Mouse (Mus musculus) hindbrain, embryonic 13.5 days (tissue): ENCODE measurements around the gene Pde4d. TPM values are rescaled to one million over a fixed set of nuclear protein-coding genes. Genes with fewer than 3 reads are reported as not detected.
A peak's percentile ranks its signal among the peaks of the same experiment; 100 is the strongest.

Experiments
- ATAC-seq: fragments of 200-750 bp; cut with Nextera tagmentation; 2 replicates; pipeline ENCODE4 v1.8.0; 2017; ENCODE audit warnings: moderate TSS enrichment; ENCODE audit not compliant: low FRiP score
- H3K27ac ChIP-seq: fragments of 300-500 bp; sonication (generic); 2 replicates; pipeline ENCODE4 v1.5.1; 2015; ENCODE audit warnings: inconsistent platforms, mild to moderate bottlenecking, moderate library complexity
- H3K27me3 ChIP-seq: fragments of 300-500 bp; sonication (generic); 2 replicates; pipeline ENCODE4 v1.6.1; 2015; ENCODE audit warnings: mild to moderate bottlenecking, inconsistent platforms
- H3K36me3 ChIP-seq: fragments of 300-500 bp; sonication (generic); 2 replicates; pipeline ENCODE4 v1.6.1; 2015; ENCODE audit warnings: mild to moderate bottlenecking, inconsistent platforms
- H3K4me1 ChIP-seq: fragments of 300-500 bp; sonication (generic); replicated peaks from 2 replicates; pipeline ENCODE4 v1.6.1; 2015; ENCODE audit warnings: inconsistent platforms
- H3K4me2 ChIP-seq: fragments of 300-500 bp; sonication (generic); 2 replicates; pipeline ENCODE4 v1.6.1; 2015; ENCODE audit warnings: inconsistent platforms, mild to moderate bottlenecking, moderate library complexity
- H3K4me3 ChIP-seq: fragments of 300-500 bp; sonication (generic); 2 replicates; pipeline ENCODE4 v1.5.1; 2015; ENCODE audit warnings: mild to moderate bottlenecking, inconsistent platforms
- H3K9ac ChIP-seq: fragments of 300-500 bp; sonication (generic); 2 replicates; pipeline ENCODE4 v1.6.1; 2015; ENCODE audit warnings: mild to moderate bottlenecking, inconsistent platforms
- H3K9me3 ChIP-seq: fragments of 300-500 bp; sonication (generic); 2 replicates; pipeline ENCODE4 v1.6.1; 2016; ENCODE audit warnings: inconsistent platforms
- WGBS: fragments of 180-500 bp; shearing (Covaris S2); methylation state at CpG from one replicate; pipeline ENCODE4 v1.1.7; 2015; 5-methylcytosine and 5-hydroxymethylcytosine counted together
- polyA plus RNA-seq: library from polyadenylated mRNA; unstranded; fragments of >200 nt; fragmentation: Nextera tagmentation; extraction: Ambion mirVana; gene quantifications from 2 replicates; pipeline ENCODE4 v1.2.1, GENCODE M21; 2015

Gene Pde4d
- polyA plus RNA-seq, 1 experiment from 2014 or later = 18.6 TPM

DNA sequence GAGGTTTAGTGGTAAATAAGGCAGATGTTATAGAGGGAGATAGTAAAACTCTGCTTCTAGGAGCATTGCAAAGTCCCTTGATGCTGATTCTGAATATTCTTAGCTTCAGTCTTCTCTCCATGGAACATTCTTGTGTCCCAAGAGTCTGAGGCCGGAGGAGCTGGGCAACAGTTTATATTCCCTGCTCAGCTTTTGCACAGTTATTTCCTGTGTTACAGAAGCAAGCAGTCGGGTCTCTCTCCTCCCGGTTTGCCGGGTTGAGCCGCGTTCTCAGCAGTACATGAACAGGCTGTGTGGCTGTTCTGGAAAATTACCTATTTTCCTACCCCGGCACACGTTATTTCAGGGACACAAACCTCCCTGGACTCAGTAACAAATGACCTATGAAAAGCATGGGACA, 48.0 kb downstream of the Pde4d start:
- Histone ChIP-seq H3K36me3 (no peaks in the 10 kb centered on the region), H3K4me3 (no peak overlapping the region), H3K27ac (no peak overlapping the region), H3K9ac (no peak overlapping the region), H3K4me1 (no peaks in the 10 kb centered on the region), H3K27me3 (no peaks in the 10 kb centered on the region), H3K9me3 (no peaks in the 10 kb centered on the region), H3K4me2 (no peak overlapping the region)
- WGBS = 78% methylated on average over 8 of the region's 8 CpGs
- no peak for ATAC-seq

DNA sequence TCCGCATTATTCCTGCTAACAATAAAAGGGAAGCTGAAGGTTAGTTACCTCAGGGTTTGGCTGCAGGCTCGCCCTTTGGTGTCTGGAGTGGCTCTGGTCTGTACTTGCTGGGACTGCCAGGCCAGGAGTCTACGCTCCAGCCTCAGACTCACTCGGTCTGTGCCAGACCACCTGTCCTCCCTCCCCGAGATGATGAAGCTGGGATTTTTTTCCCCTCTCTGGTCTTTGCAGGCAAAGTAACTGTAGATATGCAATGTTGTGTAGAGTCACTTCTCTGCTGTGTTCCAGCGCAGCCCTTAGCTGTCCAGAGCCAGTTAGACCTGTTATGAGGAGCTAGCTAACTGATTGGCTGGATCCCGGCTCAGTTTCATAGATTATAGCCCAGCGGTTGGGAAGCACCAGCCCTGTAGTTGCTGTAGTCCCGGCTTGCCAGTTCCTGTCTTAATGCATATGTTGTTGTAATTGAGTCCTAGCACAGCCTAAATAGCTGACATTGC, 48.5 kb downstream of the Pde4d start:
- Histone ChIP-seq H3K4me2 (no peak overlapping the region), H3K36me3 (no peaks in the 10 kb centered on the region), H3K4me1 (no peaks in the 10 kb centered on the region), H3K27ac (no peak overlapping the region), H3K4me3 (no peak overlapping the region), H3K9me3 (no peaks in the 10 kb centered on the region), H3K27me3 (no peaks in the 10 kb centered on the region), H3K9ac (no peak overlapping the region)
- WGBS = 80% methylated on average over 9 of the region's 9 CpGs
- ATAC-seq = 0 out of 2 replicates have a peak, but pooled peaks have one; percentile 52

DNA sequence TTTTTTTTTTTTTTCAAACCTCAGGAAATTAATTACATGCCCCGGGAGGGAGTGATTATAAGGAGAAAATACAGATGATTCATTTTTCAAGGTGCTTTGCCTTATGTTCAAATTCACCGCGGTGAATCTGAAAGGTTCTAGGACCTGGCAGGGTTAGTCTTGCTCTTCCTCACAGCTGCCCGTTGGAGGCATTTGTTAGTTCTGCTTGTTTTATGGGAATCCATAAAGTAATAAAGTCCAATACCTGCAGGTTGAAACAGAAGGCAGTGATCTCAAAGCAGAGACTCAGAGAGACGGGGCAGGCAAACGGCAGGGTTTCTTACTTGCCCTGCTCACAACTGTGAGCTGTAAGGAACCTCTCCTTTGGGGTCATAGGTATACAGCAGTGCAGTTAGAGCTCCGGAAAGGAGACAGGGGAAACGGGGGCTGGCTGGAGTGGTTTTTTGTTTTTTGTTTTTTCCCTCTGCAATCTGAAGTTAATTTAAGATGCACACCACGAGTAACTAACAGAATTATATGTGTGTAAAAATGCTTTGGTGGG, 49.1 kb downstream of the Pde4d start:
- no peaks in the 10 kb centered on the region for H3K9me3 ChIP-seq
- H3K4me2 ChIP-seq = no peak overlapping the region; the same call in 1 of the 2 replicates
- H3K4me3 ChIP-seq = no peak overlapping the region
- no peaks in the 10 kb centered on the region for H3K27me3 ChIP-seq
- no peak overlapping the region for H3K9ac ChIP-seq
- H3K27ac ChIP-seq = 0 out of 2 replicates have a peak overlapping the region, but pooled peaks have one; percentile 30
- H3K36me3 ChIP-seq = no peaks in the 10 kb centered on the region
- no peak for ATAC-seq
- no peaks in the 10 kb centered on the region for H3K4me1 ChIP-seq
- 65% methylated on average over 9 of the region's 9 CpGs for WGBS

DNA sequence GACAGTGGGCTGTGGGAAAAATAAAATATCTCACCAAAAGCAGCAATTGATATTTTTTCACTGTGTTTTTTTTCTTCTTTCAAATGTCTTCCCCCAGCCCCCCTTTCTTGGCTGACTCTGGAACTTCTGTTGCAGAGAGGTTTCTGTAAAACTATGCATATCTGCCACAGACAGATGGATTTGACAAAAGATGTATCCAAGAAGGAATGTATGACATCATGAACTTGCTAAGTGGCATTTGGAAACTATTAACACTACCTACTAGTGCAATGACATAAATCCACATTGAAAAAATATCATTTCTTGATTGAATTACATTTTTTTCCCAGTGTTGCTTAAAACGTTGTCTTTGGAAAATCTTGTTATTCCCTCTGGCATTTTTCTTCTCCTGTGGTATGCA, 51.6 kb downstream of the Pde4d start:
- no peak for ATAC-seq
- Histone ChIP-seq H3K4me3 (no peak overlapping the region), H3K27me3 (no peaks in the 10 kb centered on the region), H3K36me3 (no peaks in the 10 kb centered on the region), H3K4me2 (no peak overlapping the region), H3K4me1 (no peaks in the 10 kb centered on the region), H3K9me3 (no peaks in the 10 kb centered on the region), H3K27ac (no peak overlapping the region), H3K9ac (no peak overlapping the region)
- 65% methylated on average over 1 of the region's 1 CpGs for whole genome bisulfite sequencing

DNA sequence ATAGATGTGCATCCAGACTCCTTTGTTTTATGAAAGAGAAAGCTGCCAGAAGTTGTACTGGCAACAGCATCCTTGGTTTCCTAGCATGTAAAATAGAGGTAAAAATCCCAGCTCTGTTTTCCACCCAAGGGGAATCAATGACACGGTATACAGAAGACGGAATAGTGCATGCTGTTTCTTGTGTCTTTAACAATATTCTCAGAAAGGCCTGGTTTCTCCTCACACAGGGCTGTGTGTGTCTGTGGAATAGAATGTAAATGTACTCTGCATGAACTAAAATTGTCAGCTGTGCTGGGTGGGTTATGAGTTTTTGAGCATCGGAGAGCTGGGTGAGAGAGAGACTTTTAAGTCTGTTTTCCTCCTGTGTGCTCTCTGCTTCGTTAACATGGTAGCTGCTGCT, 74.8 kb downstream of the Pde4d start:
- no peaks in the 10 kb centered on the region for H3K27me3 ChIP-seq
- H3K4me1 ChIP-seq = peaks cover 8% of the 10 kb centered on the region; the same call in 1 of the 2 replicates
- no peaks in the 10 kb centered on the region; the same call in 1 of the 2 replicates for H3K9me3 ChIP-seq
- ATAC-seq = no peak
- no peaks in the 10 kb centered on the region for H3K36me3 ChIP-seq
- H3K4me2 ChIP-seq = no peak overlapping the region
- H3K4me3 ChIP-seq = no peak overlapping the region
- H3K27ac ChIP-seq = no peak overlapping the region
- H3K9ac ChIP-seq = no peak overlapping the region
- 71% methylated on average over 4 of the region's 4 CpGs for WGBS

DNA sequence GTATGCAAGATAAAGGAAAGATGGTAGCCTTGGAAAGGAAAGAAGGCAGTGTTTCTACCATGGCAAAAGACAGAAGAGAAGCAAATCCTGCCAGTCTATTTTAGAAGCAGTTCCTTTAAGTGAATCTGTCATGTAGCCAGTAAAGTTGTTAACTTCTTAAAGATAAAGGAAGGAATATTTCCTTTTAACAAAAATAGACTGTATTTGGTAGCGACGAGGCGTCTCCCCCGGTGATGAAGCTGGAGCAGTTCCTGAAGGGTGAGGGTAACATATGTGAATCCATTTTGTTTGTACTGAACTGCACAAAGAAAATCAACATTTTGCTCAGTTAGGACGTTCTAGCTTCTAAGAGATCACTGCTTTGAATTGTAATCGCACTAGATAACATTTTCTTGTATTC, 75.2 kb downstream of the Pde4d start:
- H3K36me3 ChIP-seq = no peaks in the 10 kb centered on the region
- no peak overlapping the region for H3K27ac ChIP-seq
- no peak overlapping the region for H3K9ac ChIP-seq
- H3K4me2 ChIP-seq = no peak overlapping the region
- peaks cover 8% of the 10 kb centered on the region; the same call in 1 of the 2 replicates for H3K4me1 ChIP-seq
- no peaks in the 10 kb centered on the region; the same call in 1 of the 2 replicates for H3K9me3 ChIP-seq
- no peaks in the 10 kb centered on the region for H3K27me3 ChIP-seq
- WGBS = 85% methylated on average over 6 of the region's 6 CpGs
- no peak overlapping the region for H3K4me3 ChIP-seq
- no peak for ATAC-seq

DNA sequence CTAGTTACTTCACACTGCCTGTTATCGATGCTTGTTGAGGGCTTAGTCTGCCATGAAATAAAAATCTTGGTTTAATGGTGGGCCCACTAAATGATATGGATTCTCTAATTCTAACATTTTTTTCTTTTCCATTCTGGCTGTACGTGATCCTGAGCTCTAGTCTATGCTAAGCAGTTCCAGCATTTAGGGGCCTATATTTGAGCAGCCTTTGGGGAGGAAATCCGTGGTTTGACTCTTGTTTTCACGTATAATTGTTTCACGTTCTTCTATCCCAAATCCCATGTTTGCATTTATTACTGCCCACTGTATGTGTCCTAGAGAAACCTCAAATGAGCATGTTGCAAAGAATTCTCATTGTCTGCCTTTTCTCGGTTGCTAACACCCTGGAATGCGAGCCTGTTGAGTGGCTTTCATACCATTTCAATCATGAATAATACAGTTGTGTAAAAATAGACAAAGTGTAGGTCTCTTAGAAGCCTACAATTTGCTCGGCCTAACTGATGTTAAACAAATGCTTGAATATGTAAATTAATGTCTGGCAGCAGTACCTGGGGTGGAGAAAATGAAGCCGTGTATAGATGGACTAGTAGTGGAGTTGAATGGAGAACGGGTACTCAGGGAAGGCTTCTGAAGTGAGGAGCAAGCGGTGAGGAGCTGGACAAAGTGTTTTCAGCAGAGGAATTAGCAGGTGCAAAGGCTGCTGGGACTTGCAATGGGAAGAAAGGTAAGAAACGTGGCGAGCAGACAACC, 76.7 kb downstream of the Pde4d start:
- 55% methylated on average over 13 of the region's 13 CpGs for WGBS
- peaks cover 8% of the 10 kb centered on the region; the same call in 1 of the 2 replicates for H3K4me1 ChIP-seq
- no peak overlapping the region for H3K9ac ChIP-seq
- H3K9me3 ChIP-seq = no peaks in the 10 kb centered on the region; the same call in 1 of the 2 replicates
- H3K4me3 ChIP-seq = no peak overlapping the region
- no peaks in the 10 kb centered on the region for H3K27me3 ChIP-seq
- H3K36me3 ChIP-seq = no peaks in the 10 kb centered on the region
- H3K4me2 ChIP-seq = no peak overlapping the region
- ATAC-seq = no peak
- no peak overlapping the region; the same call in 1 of the 2 replicates for H3K27ac ChIP-seq

DNA sequence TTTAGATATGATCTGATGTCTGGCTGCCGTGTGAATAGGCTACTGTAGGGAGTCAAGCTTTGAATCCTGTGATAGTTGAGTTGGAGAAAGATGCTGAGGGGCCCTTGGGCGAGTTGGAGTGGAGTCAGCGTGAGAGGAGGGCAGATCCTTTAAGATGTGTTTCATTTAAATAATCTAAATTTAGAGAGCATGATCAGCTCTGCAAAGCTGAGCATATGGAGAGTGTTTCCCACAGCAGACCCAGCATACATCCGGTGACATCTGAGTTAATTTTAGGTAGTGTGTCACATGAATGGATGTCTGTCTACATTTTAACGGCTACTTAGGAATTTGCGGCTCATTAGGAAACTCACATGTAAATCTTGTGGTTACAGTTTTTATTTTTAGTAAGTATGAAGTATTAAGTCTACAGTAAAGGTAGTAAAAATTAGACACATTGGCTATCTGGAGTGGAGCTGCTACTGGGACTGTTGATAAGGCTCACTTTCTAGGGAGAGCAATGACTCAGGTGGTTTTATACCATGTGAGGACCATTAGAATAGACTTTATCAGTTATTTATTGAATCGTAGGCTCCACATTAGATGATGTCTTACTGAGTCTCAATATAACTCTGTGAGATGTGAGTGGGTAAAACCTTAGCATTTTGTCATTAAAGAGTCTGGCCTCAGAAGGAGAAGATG, 77.5 kb downstream of the Pde4d start:
- H3K4me3 ChIP-seq = no peak overlapping the region
- H3K4me1 ChIP-seq = peaks cover 8% of the 10 kb centered on the region; the same call in 1 of the 2 replicates
- 89% methylated on average over 7 of the region's 7 CpGs for WGBS
- no peak overlapping the region; the same call in 1 of the 2 replicates for H3K27ac ChIP-seq
- no peak overlapping the region for H3K9ac ChIP-seq
- no peaks in the 10 kb centered on the region for H3K36me3 ChIP-seq
- no peaks in the 10 kb centered on the region for H3K9me3 ChIP-seq
- no peak for ATAC-seq
- H3K27me3 ChIP-seq = no peaks in the 10 kb centered on the region
- H3K4me2 ChIP-seq = no peak overlapping the region

DNA sequence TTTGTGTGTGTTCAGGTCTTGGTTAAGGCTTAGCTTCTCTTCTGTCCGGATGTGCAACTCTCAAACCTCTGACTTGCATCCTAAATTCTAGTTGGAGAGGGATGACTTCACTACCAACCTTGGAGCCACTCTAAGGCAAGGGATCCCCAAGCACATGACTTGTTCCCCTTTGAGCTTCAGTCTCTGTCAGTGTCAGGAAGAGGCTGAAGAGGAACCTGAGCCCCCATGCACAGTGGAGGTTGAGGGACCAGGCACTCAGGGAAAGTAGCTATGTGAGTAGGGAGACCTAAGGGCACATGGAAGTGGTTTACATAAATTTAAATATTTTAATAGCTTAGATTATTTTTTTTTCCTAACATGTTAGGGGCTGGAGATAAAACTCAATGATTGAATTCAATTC, 78.6 kb downstream of the Pde4d start:
- Histone ChIP-seq H3K9me3 (no peaks in the 10 kb centered on the region), H3K27ac (no peak overlapping the region), H3K4me2 (no peak overlapping the region), H3K9ac (no peak overlapping the region), H3K36me3 (no peaks in the 10 kb centered on the region), H3K4me3 (no peak overlapping the region), H3K4me1 (peaks cover 8% of the 10 kb centered on the region; the same call in 1 of the 2 replicates), H3K27me3 (no peaks in the 10 kb centered on the region)
- no peak for ATAC-seq
- whole genome bisulfite sequencing = 93% methylated on average over 1 of the region's 1 CpGs

DNA sequence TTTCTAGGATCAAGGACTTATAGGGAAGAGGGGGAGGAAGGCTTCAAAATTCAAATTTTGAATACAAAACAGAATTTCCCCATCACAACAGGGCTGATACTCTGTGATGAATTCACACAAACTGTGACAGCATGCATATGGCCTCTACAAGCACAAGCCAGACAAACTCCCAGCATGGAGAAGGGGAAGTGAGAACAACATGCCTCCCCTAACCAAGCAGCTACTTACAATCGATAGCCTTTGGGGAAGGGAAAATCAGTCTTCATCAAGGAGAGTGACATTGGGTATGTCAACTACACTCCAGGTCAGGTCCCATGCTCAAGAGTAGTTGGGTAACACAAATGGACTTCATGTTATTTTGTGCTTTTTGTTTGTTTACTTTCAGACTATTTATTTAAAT, 83.1 kb downstream of the Pde4d start:
- no peak overlapping the region for H3K9ac ChIP-seq
- H3K4me2 ChIP-seq = no peak overlapping the region
- 91% methylated on average over 1 of the region's 1 CpGs for WGBS
- H3K36me3 ChIP-seq = no peaks in the 10 kb centered on the region
- H3K4me3 ChIP-seq = no peak overlapping the region
- H3K9me3 ChIP-seq = no peaks in the 10 kb centered on the region
- H3K27me3 ChIP-seq = no peaks in the 10 kb centered on the region
- ATAC-seq = no peak
- H3K27ac ChIP-seq = no peak overlapping the region
- no peaks in the 10 kb centered on the region for H3K4me1 ChIP-seq

DNA sequence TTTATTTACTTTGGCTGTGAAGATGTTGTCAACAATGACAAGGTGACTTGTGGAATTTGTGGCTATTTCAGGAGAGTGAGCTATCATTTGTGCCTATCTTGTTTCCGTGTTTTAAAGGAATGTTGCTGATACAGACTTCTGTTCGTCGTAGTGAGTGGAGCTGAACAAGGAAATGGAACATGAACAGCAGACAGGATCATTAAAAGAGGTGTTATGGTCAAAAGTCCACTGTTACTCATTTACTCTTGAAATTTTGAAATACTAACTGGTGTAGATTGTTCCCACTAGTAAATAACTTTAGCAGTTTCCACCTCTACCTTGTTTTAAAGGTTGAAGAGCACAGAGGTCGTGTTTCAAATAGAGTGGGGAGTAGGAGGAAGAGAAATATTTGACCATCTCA, 86.7 kb downstream of the Pde4d start:
- 67% methylated on average over 4 of the region's 4 CpGs for WGBS
- Histone ChIP-seq H3K4me2 (no peak overlapping the region), H3K9me3 (no peaks in the 10 kb centered on the region), H3K27me3 (no peaks in the 10 kb centered on the region), H3K36me3 (no peaks in the 10 kb centered on the region), H3K4me1 (no peaks in the 10 kb centered on the region), H3K4me3 (no peak overlapping the region), H3K9ac (no peak overlapping the region), H3K27ac (no peak overlapping the region)
- no peak for ATAC-seq

DNA sequence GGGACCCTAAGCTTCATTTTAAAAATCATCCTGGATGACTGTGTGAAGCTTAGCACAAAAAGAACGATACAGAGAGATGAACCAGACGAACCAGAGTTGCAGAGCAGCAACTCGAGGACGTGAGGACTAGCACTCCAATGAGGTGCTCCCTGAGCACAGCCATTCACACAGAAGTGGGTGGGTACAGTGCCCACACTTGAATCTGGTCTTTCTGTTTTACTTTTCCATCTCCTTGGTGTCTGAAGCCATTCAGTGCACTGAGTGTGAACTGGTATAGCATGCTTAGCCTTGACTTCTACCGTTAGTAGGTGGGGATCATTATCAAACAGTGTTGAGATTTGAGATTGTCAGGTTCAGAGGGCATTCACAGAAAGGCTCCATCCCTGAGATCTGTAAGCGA, 87.2 kb downstream of the Pde4d start:
- 90% methylated on average over 6 of the region's 6 CpGs for WGBS
- Histone ChIP-seq H3K4me1 (no peaks in the 10 kb centered on the region), H3K36me3 (no peaks in the 10 kb centered on the region), H3K9me3 (no peaks in the 10 kb centered on the region), H3K4me2 (no peak overlapping the region), H3K27me3 (no peaks in the 10 kb centered on the region), H3K9ac (no peak overlapping the region), H3K27ac (no peak overlapping the region), H3K4me3 (no peak overlapping the region)
- no peak for ATAC-seq
